Mouse (Mus musculus): ENCODE measurements around the gene Prss27. TPM values are rescaled to one million over a fixed set of nuclear protein-coding genes. Genes with fewer than 3 reads are reported as not detected.

Prss27 gene
- polyA plus RNA-seq, 1 experiment from 2014 or later = 19.0 TPM

DNA sequence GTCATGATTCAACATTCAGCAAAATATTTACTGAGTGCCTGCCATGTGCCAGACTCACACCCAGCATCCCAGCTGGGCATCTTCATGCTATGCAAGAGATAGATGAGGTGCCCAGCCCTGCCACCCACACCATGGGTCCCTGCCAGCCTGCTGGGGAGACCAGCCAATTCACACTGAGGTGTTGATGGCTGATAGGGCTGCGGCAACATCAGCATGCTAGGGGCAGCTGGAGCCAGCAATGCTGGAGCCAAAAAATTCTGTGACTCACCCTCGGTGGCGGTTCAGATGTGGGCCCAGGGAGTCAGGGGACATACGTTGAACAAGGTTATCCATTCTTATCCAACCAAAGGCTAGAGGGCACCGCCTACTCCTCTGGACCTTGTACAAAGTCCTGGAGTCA lies 37.5 kb upstream of the Prss27 start:
- Histone ChIP-seq H3K9me3 (replicated peaks; ENCODE audit: control insufficient read depth, low read length) (no peaks in the 10 kb centered on the region), H3K4me3 (replicated peaks; ENCODE audit: low read length) (no peak overlapping the region), H3K4me1 (ENCODE audit: control insufficient read depth, insufficient read depth, low read length) (0 out of 2 replicates have a peak, but pooled peaks cover 5% of the 10 kb centered on the region), H3K27ac (ENCODE audit: low read length) (no peak overlapping the region), H3K4me2 (ENCODE audit: low read depth, low read length) (no peak overlapping the region), H3K36me3 (ENCODE audit: control insufficient read depth, insufficient read depth, low read length) (no peaks in the 10 kb centered on the region), H3K9ac (ENCODE audit: low read length) (no peak overlapping the region), H3K27me3 (ENCODE audit: control insufficient read depth, insufficient read depth, low read length) (no peaks in the 10 kb centered on the region)
- ATAC-seq (ENCODE audit: insufficient read depth, low FRiP score) = no peak
- 25% methylated on average over 5 of the region's 5 CpGs for WGBS

DNA sequence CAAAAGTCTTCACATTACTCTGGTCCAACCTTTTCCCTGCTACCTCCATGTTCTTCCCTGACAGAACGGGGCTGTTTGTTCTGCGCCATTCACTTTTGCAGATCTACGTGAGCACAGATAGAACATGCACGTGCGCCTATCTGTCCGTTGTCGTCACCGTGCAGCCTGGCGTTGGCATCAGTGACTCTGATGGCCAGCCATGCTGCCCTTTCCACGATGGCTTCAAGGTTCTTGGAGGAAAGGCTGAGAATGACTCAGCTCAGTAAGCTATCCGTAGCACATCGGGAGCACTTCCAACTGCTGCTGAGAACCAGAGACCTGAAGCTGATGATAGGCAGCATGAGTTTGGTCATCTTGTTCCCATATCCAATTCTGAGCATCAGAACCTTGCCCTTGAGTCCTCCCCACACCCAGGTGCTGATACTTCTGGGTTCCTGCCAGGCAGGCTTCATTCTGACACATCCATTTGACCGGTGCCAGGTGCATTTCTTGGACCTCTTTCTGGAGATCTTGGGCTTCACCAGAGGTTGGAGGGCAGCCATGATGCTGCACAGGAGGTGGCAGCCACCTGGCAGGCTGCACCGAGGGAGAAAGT lies 33.8 kb upstream of the Prss27 start:
- no peak for ATAC-seq (ENCODE audit: insufficient read depth, low FRiP score)
- WGBS = 90% methylated on average over 14 of the region's 14 CpGs
- Histone ChIP-seq H3K9me3 (replicated peaks; ENCODE audit: control insufficient read depth, low read length) (no peaks in the 10 kb centered on the region), H3K4me2 (ENCODE audit: low read depth, low read length) (no peak overlapping the region), H3K27ac (ENCODE audit: low read length) (no peak overlapping the region), H3K9ac (ENCODE audit: low read length) (no peak overlapping the region), H3K27me3 (ENCODE audit: control insufficient read depth, insufficient read depth, low read length) (no peaks in the 10 kb centered on the region), H3K4me3 (replicated peaks; ENCODE audit: low read length) (no peak overlapping the region), H3K4me1 (ENCODE audit: control insufficient read depth, insufficient read depth, low read length) (no peaks in the 10 kb centered on the region), H3K36me3 (ENCODE audit: control insufficient read depth, insufficient read depth, low read length) (no peaks in the 10 kb centered on the region)

DNA sequence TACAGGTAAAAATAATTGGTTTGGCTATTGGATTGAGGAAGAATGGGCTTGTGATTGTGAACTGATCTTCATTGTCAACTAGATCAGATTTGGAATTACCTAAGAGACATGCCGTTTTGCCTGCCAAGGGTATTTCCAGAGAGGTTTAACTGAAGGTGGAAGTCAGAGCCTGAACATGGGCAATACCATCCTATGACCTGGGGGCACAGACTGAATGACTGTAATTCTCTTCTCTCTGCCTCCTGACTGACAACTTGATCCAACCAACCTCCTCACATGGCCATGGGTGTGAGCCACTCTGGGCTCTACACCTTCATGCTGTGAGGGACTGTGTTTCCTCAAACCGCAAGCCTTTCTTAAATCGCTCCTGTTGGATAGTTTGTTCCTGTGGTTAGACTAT lies 32.9 kb upstream of the Prss27 start:
- Histone ChIP-seq H3K9ac (ENCODE audit: low read length) (no peak overlapping the region), H3K4me2 (ENCODE audit: low read depth, low read length) (no peak overlapping the region), H3K4me3 (replicated peaks; ENCODE audit: low read length) (no peak overlapping the region), H3K36me3 (ENCODE audit: control insufficient read depth, insufficient read depth, low read length) (no peaks in the 10 kb centered on the region), H3K27ac (ENCODE audit: low read length) (no peak overlapping the region), H3K9me3 (replicated peaks; ENCODE audit: control insufficient read depth, low read length) (no peaks in the 10 kb centered on the region), H3K4me1 (ENCODE audit: control insufficient read depth, insufficient read depth, low read length) (no peaks in the 10 kb centered on the region), H3K27me3 (ENCODE audit: control insufficient read depth, insufficient read depth, low read length) (no peaks in the 10 kb centered on the region)
- no peak for ATAC-seq (ENCODE audit: insufficient read depth, low FRiP score)
- WGBS = 96% methylated on average over 3 of the region's 3 CpGs

DNA sequence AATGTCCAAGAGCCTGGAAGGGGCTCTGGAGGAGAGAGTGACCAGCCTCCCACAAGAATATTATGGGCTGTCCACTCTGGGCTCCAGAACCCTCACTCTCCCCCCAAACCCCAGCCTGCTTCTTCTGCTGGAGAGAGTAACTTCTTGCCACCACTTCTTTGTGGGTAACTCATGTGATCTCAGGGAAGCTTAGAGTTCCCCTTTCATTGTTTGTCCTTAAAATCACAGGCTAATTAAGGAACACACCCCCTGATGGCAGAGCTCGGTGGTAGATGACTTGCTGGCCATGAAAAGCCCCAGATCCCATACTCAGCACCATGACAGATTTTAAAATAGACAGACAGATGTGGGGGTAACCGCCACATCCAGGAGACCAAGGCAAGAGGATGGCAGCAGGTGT lies 31.0 kb upstream of the Prss27 start:
- 50% methylated on average over 2 of the region's 2 CpGs for WGBS
- H3K4me2 ChIP-seq (ENCODE audit: low read depth, low read length) = no peak overlapping the region
- H3K9ac ChIP-seq (ENCODE audit: low read length) = no peak overlapping the region
- H3K27me3 ChIP-seq (ENCODE audit: control insufficient read depth, insufficient read depth, low read length) = no peaks in the 10 kb centered on the region
- no peaks in the 10 kb centered on the region for H3K9me3 ChIP-seq (replicated peaks; ENCODE audit: control insufficient read depth, low read length)
- H3K4me1 ChIP-seq (ENCODE audit: control insufficient read depth, insufficient read depth, low read length) = no peaks in the 10 kb centered on the region
- H3K4me3 ChIP-seq (replicated peaks; ENCODE audit: low read length) = no peak overlapping the region
- H3K36me3 ChIP-seq (ENCODE audit: control insufficient read depth, insufficient read depth, low read length) = no peaks in the 10 kb centered on the region
- ATAC-seq (ENCODE audit: insufficient read depth, low FRiP score) = no peak
- no peak overlapping the region for H3K27ac ChIP-seq (ENCODE audit: low read length)

DNA sequence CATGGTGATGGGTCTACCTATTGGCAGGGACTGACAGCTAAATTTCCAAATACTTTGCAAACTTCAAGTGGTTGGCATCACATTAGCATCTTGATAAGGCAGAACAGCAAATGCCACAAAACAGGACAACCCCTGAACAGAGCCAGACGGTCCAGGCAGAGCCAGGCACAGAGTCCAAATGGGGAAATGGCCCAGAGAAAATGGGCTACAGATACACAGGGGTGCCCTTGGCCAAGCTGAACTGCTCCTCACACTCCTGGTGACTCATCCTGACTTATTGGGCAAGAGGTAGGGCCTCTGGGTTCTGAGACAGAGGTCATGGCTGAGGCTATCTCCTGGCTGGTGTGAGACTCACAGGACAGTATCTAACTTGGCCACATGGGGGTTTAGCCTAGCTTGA lies 30.6 kb upstream of the Prss27 start:
- Histone ChIP-seq H3K4me3 (replicated peaks; ENCODE audit: low read length) (no peak overlapping the region), H3K4me2 (ENCODE audit: low read depth, low read length) (no peak overlapping the region), H3K9me3 (replicated peaks; ENCODE audit: control insufficient read depth, low read length) (no peaks in the 10 kb centered on the region), H3K27ac (ENCODE audit: low read length) (no peak overlapping the region), H3K36me3 (ENCODE audit: control insufficient read depth, insufficient read depth, low read length) (no peaks in the 10 kb centered on the region), H3K27me3 (ENCODE audit: control insufficient read depth, insufficient read depth, low read length) (no peaks in the 10 kb centered on the region), H3K9ac (ENCODE audit: low read length) (no peak overlapping the region), H3K4me1 (ENCODE audit: control insufficient read depth, insufficient read depth, low read length) (no peaks in the 10 kb centered on the region)
- 59% methylated on average over 1 of the region's 1 CpGs for WGBS
- peak; percentile 44; the same call in 1 of the 2 replicates for ATAC-seq (ENCODE audit: insufficient read depth, low FRiP score)

DNA sequence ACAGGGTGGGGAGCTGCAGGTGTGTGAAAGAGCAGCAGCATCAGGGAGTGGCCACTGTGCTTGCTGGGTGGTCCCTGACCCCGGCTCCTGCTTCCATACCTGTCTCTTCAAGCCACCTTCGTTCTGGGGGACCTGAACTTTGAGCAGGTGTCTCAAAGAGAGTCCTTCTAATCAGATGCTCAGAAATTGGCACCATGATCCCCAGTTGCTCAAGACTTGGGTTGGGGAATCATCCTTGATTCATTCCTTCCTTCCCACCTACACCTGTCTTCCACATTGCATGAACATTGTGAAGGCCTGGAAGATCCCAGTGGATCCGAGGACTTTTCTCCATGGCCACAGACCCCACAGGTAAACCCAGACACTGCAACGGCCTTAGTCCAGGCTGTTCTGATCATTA lies 29.8 kb upstream of the Prss27 start:
- H3K9ac ChIP-seq (ENCODE audit: low read length) = no peak overlapping the region
- H3K4me1 ChIP-seq (ENCODE audit: control insufficient read depth, insufficient read depth, low read length) = no peaks in the 10 kb centered on the region
- H3K27ac ChIP-seq (ENCODE audit: low read length) = no peak overlapping the region
- H3K36me3 ChIP-seq (ENCODE audit: control insufficient read depth, insufficient read depth, low read length) = no peaks in the 10 kb centered on the region
- H3K4me3 ChIP-seq (replicated peaks; ENCODE audit: low read length) = no peak overlapping the region
- H3K9me3 ChIP-seq (replicated peaks; ENCODE audit: control insufficient read depth, low read length) = no peaks in the 10 kb centered on the region
- 76% methylated on average over 4 of the region's 4 CpGs for WGBS
- H3K4me2 ChIP-seq (ENCODE audit: low read depth, low read length) = no peak overlapping the region
- ATAC-seq (ENCODE audit: insufficient read depth, low FRiP score) = no peak
- H3K27me3 ChIP-seq (ENCODE audit: control insufficient read depth, insufficient read depth, low read length) = no peaks in the 10 kb centered on the region

DNA sequence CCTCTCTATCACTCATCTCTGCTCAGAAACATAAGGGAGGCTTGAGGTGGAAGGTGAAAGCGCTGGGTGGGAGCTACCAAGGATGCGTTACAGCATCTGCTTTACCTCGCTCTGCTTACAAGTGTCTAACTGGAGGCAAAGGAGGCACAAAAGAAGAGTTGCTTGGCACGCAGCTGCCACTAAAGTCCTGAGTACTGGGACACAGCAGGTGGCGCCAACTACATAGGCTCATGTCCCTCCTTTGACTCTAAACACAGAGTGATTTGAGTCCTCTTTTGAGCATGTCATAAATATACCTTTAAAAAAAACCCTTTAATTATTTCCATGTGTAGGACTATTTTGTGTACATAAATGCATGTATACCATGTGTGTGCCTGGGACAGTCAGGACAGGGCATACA lies 28.3 kb upstream of the Prss27 start:
- H3K27ac ChIP-seq (ENCODE audit: low read length) = no peak overlapping the region
- H3K36me3 ChIP-seq (ENCODE audit: control insufficient read depth, insufficient read depth, low read length) = no peaks in the 10 kb centered on the region
- no peak overlapping the region for H3K9ac ChIP-seq (ENCODE audit: low read length)
- ATAC-seq (ENCODE audit: insufficient read depth, low FRiP score) = no peak
- no peaks in the 10 kb centered on the region for H3K27me3 ChIP-seq (ENCODE audit: control insufficient read depth, insufficient read depth, low read length)
- 62% methylated on average over 5 of the region's 5 CpGs for WGBS
- H3K4me2 ChIP-seq (ENCODE audit: low read depth, low read length) = no peak overlapping the region
- H3K4me1 ChIP-seq (ENCODE audit: control insufficient read depth, insufficient read depth, low read length) = no peaks in the 10 kb centered on the region
- no peak overlapping the region for H3K4me3 ChIP-seq (replicated peaks; ENCODE audit: low read length)
- no peaks in the 10 kb centered on the region for H3K9me3 ChIP-seq (replicated peaks; ENCODE audit: control insufficient read depth, low read length)

DNA sequence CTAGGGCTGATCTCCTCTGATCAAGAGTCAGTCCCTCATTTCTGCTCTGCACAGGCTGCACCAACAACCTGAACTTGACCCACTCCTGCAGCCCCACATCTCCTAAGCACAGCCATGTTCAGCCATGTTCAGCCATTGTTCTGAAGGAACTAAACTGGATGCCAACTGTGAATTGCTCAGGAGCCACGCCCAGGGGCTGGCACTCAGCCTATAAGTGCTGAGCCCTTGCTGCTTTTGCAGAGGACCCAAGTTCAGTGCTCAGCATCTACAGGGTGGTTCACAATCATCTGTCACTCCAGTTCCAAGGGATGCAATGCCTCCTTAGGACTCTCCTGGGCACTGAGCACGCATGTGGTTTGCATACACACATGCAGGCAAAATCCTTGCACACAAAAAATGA lies 25.0 kb upstream of the Prss27 start:
- H3K4me1 ChIP-seq (ENCODE audit: control insufficient read depth, insufficient read depth, low read length) = no peaks in the 10 kb centered on the region
- H3K4me2 ChIP-seq (ENCODE audit: low read depth, low read length) = no peak overlapping the region
- H3K9me3 ChIP-seq (replicated peaks; ENCODE audit: control insufficient read depth, low read length) = no peaks in the 10 kb centered on the region
- H3K36me3 ChIP-seq (ENCODE audit: control insufficient read depth, insufficient read depth, low read length) = no peaks in the 10 kb centered on the region
- ATAC-seq (ENCODE audit: insufficient read depth, low FRiP score) = no peak
- H3K27me3 ChIP-seq (ENCODE audit: control insufficient read depth, insufficient read depth, low read length) = no peaks in the 10 kb centered on the region
- H3K4me3 ChIP-seq (replicated peaks; ENCODE audit: low read length) = no peak overlapping the region
- no peak overlapping the region; the same call in 1 of the 2 replicates for H3K27ac ChIP-seq (ENCODE audit: low read length)
- WGBS = 84% methylated on average over 2 of the region's 2 CpGs
- no peak overlapping the region for H3K9ac ChIP-seq (ENCODE audit: low read length)

DNA sequence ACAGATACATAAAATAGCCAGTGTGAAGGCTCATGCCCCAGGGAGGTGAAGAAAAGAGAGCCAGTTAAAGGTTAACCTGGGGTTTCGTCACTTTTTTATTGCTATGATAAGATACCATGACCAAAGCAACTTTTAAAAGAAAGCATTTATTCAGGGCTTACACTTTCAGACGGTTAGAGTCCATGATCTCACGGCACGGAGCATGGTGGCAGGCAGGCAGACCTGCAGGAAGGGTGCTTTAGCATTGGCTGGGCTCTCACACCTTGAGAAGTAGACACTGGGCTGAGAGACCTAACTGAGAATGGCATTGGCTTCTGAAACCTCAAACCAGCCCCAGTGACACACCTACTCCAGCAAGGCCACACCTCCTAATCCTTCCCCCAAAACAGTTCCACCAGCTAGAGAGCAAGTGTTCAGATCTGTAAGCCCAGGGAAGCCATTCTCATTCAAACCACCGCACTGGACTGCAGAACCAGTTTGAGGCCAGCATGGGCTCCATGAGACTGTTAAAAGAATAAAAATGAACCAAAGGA lies 23.4 kb upstream of the Prss27 start:
- H3K9me3 ChIP-seq (replicated peaks; ENCODE audit: control insufficient read depth, low read length) = no peaks in the 10 kb centered on the region

More for the DNA sequence above, 23.4 kb upstream of the Prss27 start:
- peak; percentile 37; the same call in 1 of the 2 replicates for ATAC-seq (ENCODE audit: insufficient read depth, low FRiP score)
- Histone ChIP-seq H3K4me1 (ENCODE audit: control insufficient read depth, insufficient read depth, low read length) (no peaks in the 10 kb centered on the region), H3K36me3 (ENCODE audit: control insufficient read depth, insufficient read depth, low read length) (no peaks in the 10 kb centered on the region), H3K27ac (ENCODE audit: low read length) (no peak overlapping the region), H3K4me2 (ENCODE audit: low read depth, low read length) (no peak overlapping the region), H3K9ac (ENCODE audit: low read length) (no peak overlapping the region), H3K27me3 (ENCODE audit: control insufficient read depth, insufficient read depth, low read length) (no peaks in the 10 kb centered on the region), H3K4me3 (replicated peaks; ENCODE audit: low read length) (no peak overlapping the region)
- WGBS = 75% methylated on average over 5 of the region's 5 CpGs
